In the genomic region with DNA sequence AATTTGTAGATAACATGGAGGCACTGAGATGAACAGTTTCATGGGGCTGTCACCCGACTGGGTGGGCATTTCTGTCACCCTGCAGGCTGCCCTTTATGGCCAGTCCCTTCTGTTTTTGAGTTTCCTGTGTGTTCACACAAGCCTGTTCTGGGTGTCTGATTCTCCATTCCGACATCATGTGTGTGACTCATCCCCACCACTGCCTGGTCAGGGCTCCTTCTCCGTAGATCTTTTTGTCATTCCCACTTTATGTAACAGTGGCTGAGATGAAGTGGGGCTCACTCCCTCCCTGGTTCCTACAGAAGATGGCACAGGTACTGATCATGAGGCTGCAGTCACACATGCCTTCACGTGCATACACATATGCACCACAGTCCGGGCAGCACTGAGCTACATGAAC, we compare ENCODE assay signal across 29 mouse cellular contexts. TPM values are rescaled to one million over a fixed set of nuclear protein-coding genes. Genes with fewer than 3 reads are reported as not detected.
DNase-seq lines count a peak whose midpoint lies in the region; ATAC-seq and TF ChIP-seq lines count a peak whose summit lies in the region.
"Had no signal": no experiment of that assay in that cellular context is flagged by ENCODE, and none has a peak within 500 bp of the region (broad histone marks: within the 10 kb centered on the region; RNA-seq: fewer than 3 reads in every experiment).

No protein-coding gene starts in this region.

- WGBS in kidney, postnatal 0 days = 78% methylated on average over 5 of the region's 5 CpGs
- 78% methylated on average over 5 of the region's 5 CpGs for WGBS in kidney, embryonic 15.5 days
- 77% methylated on average over 5 of the region's 5 CpGs for WGBS in stomach, embryonic 16.5 days
- WGBS in stomach, postnatal 0 days = 65% methylated on average over 5 of the region's 5 CpGs
- 81% methylated on average over 5 of the region's 5 CpGs for WGBS in midbrain, embryonic 14.5 days

- H3K9me3 ChIP-seq in kidney, postnatal 0 days (replicated peaks; ENCODE audit: low read length) = no peaks in the 10 kb centered on the region
- no peaks in the 10 kb centered on the region for H3K9me3 ChIP-seq in kidney, embryonic 15.5 days (replicated peaks)
- H3K9me3 ChIP-seq in stomach, embryonic 16.5 days (replicated peaks; ENCODE audit: control insufficient read depth, low read length) = no peaks in the 10 kb centered on the region
- no peaks in the 10 kb centered on the region for H3K9me3 ChIP-seq in stomach, postnatal 0 days (ENCODE audit: control insufficient read depth, low read length)
- H3K9me3 ChIP-seq in midbrain, embryonic 14.5 days (ENCODE audit: control insufficient read depth, low read length) = no peaks in the 10 kb centered on the region
- H3K9me3 ChIP-seq: embryonic facial prominence, embryonic 10.5 days; embryonic facial prominence, embryonic 13.5 days; forebrain, embryonic 12.5 days; forebrain, embryonic 15.5 days; G1E; hindbrain, embryonic 12.5 days had no signal

- H3K36me3 ChIP-seq in kidney, postnatal 0 days (ENCODE audit: insufficient read depth, low read length) = no peaks in the 10 kb centered on the region
- H3K36me3 ChIP-seq in kidney, embryonic 15.5 days = no peaks in the 10 kb centered on the region
- no peaks in the 10 kb centered on the region for H3K36me3 ChIP-seq in stomach, embryonic 16.5 days (ENCODE audit: control insufficient read depth, insufficient read depth, low read length)
- H3K36me3 ChIP-seq in stomach, postnatal 0 days (ENCODE audit: control insufficient read depth, insufficient read depth, low read length) = no peaks in the 10 kb centered on the region
- H3K36me3 ChIP-seq in midbrain, embryonic 14.5 days (ENCODE audit: control insufficient read depth, insufficient read depth, low read length) = no peaks in the 10 kb centered on the region
- H3K36me3 ChIP-seq: embryonic facial prominence, embryonic 10.5 days; embryonic facial prominence, embryonic 13.5 days; forebrain, embryonic 12.5 days; forebrain, embryonic 15.5 days; hindbrain, embryonic 12.5 days had no signal

- TF ChIP-seq CTCF in kidney, postnatal 0 days (IDR thresholded peaks at IDR 0.05; ENCODE audit: low read depth) = no peak
- TF ChIP-seq CTCF in stomach, postnatal 0 days (IDR thresholded peaks at IDR 0.05; ENCODE audit: low read depth) = no peak
- TF ChIP-seq CTCF in left cerebral cortex, adult 2 months (IDR thresholded peaks at IDR 0.05) = no peak

- no peak overlapping the region for H3K27ac ChIP-seq in kidney, postnatal 0 days
- no peak overlapping the region for H3K27ac ChIP-seq in kidney, embryonic 15.5 days
- no peak overlapping the region for H3K27ac ChIP-seq in stomach, embryonic 16.5 days (ENCODE audit: low read length)
- H3K27ac ChIP-seq in stomach, postnatal 0 days (replicated peaks) = no peak overlapping the region
- no peak overlapping the region; the same call in 1 of the 2 replicates for H3K27ac ChIP-seq in left cerebral cortex, adult 2 months
- no peak overlapping the region for H3K27ac ChIP-seq in midbrain, embryonic 14.5 days (replicated peaks; ENCODE audit: low read depth, low read length)
- H3K27ac ChIP-seq: embryonic facial prominence, embryonic 10.5 days; embryonic facial prominence, embryonic 13.5 days; forebrain, embryonic 12.5 days; forebrain, embryonic 15.5 days; gastrocnemius, adult 2 months; hindbrain, embryonic 12.5 days had no signal

- H3K4me3 ChIP-seq in kidney, postnatal 0 days (replicated peaks; ENCODE audit: low read depth, low read length) = no peak overlapping the region
- no peak overlapping the region for H3K4me3 ChIP-seq in kidney, embryonic 15.5 days (replicated peaks)
- no peak overlapping the region for H3K4me3 ChIP-seq in stomach, embryonic 16.5 days (replicated peaks; ENCODE audit: low read length)
- no peak overlapping the region for H3K4me3 ChIP-seq in stomach, postnatal 0 days (ENCODE audit: low read depth, low read length)
- no peak overlapping the region for H3K4me3 ChIP-seq in left cerebral cortex, adult 2 months
- H3K4me3 ChIP-seq in midbrain, embryonic 14.5 days (replicated peaks; ENCODE audit: low read depth, low read length) = no peak overlapping the region
- H3K4me3 ChIP-seq: embryonic facial prominence, embryonic 10.5 days; embryonic facial prominence, embryonic 13.5 days; erythroblast, embryonic 14.5 days; forebrain, embryonic 12.5 days; forebrain, embryonic 15.5 days; gastrocnemius, adult 2 months; hindbrain, embryonic 12.5 days had no signal

- peak overlapping the region; percentile 14; the same call in 1 of the 2 replicates for H3K9ac ChIP-seq in kidney, postnatal 0 days (ENCODE audit: low read depth, low read length)
- no peak overlapping the region for H3K9ac ChIP-seq in kidney, embryonic 15.5 days
- peak overlapping the region; percentile 38; the same call in 1 of the 2 replicates for H3K9ac ChIP-seq in stomach, embryonic 16.5 days (ENCODE audit: low read length)
- H3K9ac ChIP-seq in stomach, postnatal 0 days (ENCODE audit: low read length) = no peak overlapping the region
- H3K9ac ChIP-seq in midbrain, embryonic 14.5 days (replicated peaks; ENCODE audit: low read length) = no peak overlapping the region
- H3K9ac ChIP-seq: embryonic facial prominence, embryonic 13.5 days; forebrain, embryonic 12.5 days; forebrain, embryonic 15.5 days; hindbrain, embryonic 12.5 days had no signal

- ATAC-seq in kidney, postnatal 0 days (replicated peaks; ENCODE audit: low FRiP score, low read depth) = no peak
- no peak for ATAC-seq in kidney, embryonic 15.5 days (replicated peaks; ENCODE audit: low FRiP score)
- ATAC-seq in stomach, embryonic 16.5 days (ENCODE audit: insufficient read depth, low FRiP score) = no peak
- no peak for ATAC-seq in stomach, postnatal 0 days (ENCODE audit: low FRiP score, low TSS enrichment)
- no peak for ATAC-seq in midbrain, embryonic 14.5 days (ENCODE audit: low FRiP score, low TSS enrichment)
- ATAC-seq: forebrain, embryonic 15.5 days; hindbrain, embryonic 16.5 days had no signal

- H3K27me3 ChIP-seq in kidney, postnatal 0 days (ENCODE audit: insufficient read depth, low read length) = peaks cover 11% of the 10 kb centered on the region
- peaks cover 58% of the 10 kb centered on the region for H3K27me3 ChIP-seq in kidney, embryonic 15.5 days
- peaks cover 24% of the 10 kb centered on the region for H3K27me3 ChIP-seq in stomach, embryonic 16.5 days (ENCODE audit: control insufficient read depth, insufficient read depth, low read length)
- H3K27me3 ChIP-seq in stomach, postnatal 0 days (ENCODE audit: control insufficient read depth, insufficient read depth, low read length) = peaks cover 1% of the 10 kb centered on the region; the same call in 1 of the 2 replicates
- H3K27me3 ChIP-seq in midbrain, embryonic 14.5 days (ENCODE audit: control insufficient read depth, insufficient read depth, low read length) = peaks cover 16% of the 10 kb centered on the region

- peaks cover 14% of the 10 kb centered on the region; the same call in 1 of the 2 replicates for H3K4me1 ChIP-seq in kidney, postnatal 0 days (replicated peaks; ENCODE audit: insufficient read depth, low read length)
- H3K4me1 ChIP-seq in kidney, embryonic 15.5 days = peaks cover 27% of the 10 kb centered on the region
- peaks cover 12% of the 10 kb centered on the region for H3K4me1 ChIP-seq in stomach, embryonic 16.5 days (ENCODE audit: control insufficient read depth, insufficient read depth, low read length)
- H3K4me1 ChIP-seq in stomach, postnatal 0 days (replicated peaks; ENCODE audit: control insufficient read depth, insufficient read depth) = peaks cover under 1% of the 10 kb centered on the region; the same call in 1 of the 2 replicates
- peaks cover 2% of the 10 kb centered on the region for H3K4me1 ChIP-seq in midbrain, embryonic 14.5 days (ENCODE audit: control insufficient read depth, insufficient read depth, low read length)

- no peak for DNase-seq in kidney, postnatal 0 days (ENCODE audit: low spot score)
- no peak for DNase-seq in stomach, postnatal 0 days (ENCODE audit: low spot score)
- peak; percentile 53 for DNase-seq in NIH3T3 (ENCODE audit: low read depth)
- no peak for DNase-seq in left cerebral cortex, adult 2 months (ENCODE audit: extremely low spot score in 1 of 2, low spot score in 2 of 2)
- no peak for DNase-seq in midbrain, embryonic 14.5 days
- DNase-seq: adrenal gland, adult 2 months; adrenal gland, postnatal 14 days; B cell, adult 2 months; cerebellum, adult 11-12 months; cerebellum, adult 8-10 months; cerebellum, postnatal 10 days; cerebellum, postnatal 36 days; embryo, embryonic 11 days; gastrocnemius, adult 2 months; gastrocnemius, postnatal 14 days; heart, adult 11 months had no signal

- TF ChIP-seq EP300 in stomach, postnatal 0 days (optimal IDR thresholded peaks at IDR 0.05) = no peak

- no peak overlapping the region for H3K4me2 ChIP-seq in kidney, postnatal 0 days (ENCODE audit: low read length)
- H3K4me2 ChIP-seq in kidney, embryonic 15.5 days = no peak overlapping the region
- H3K4me2 ChIP-seq in stomach, embryonic 16.5 days (ENCODE audit: low read depth, low read length) = no peak overlapping the region
- no peak overlapping the region for H3K4me2 ChIP-seq in stomach, postnatal 0 days (replicated peaks; ENCODE audit: low read depth)
- no peak overlapping the region for H3K4me2 ChIP-seq in midbrain, embryonic 14.5 days (ENCODE audit: low read length)
- H3K4me2 ChIP-seq: embryonic facial prominence, embryonic 13.5 days; forebrain, embryonic 12.5 days; forebrain, embryonic 15.5 days; heart, embryonic 11.5 days; hindbrain, embryonic 12.5 days had no signal

- intact Hi-C loops in left cerebral cortex, adult 2 months (cut with DNase I) = loop anchor here (2.0 kb wide), 1 partner anchor 14 kb away; no protein-coding TSS in a partner anchor

RNA-seq across cellular contexts. Expression of a gene that starts 5.5 kb away (rescaled TPM):
- polyA plus RNA-seq in kidney, postnatal 0 days (2015; fragmentation: Nextera tagmentation; extraction: Ambion mirVana) = 2.3 and 3.3 TPM in 2 replicates
- polyA plus RNA-seq in kidney, embryonic 15.5 days (2015; fragmentation: Nextera tagmentation; extraction: Ambion mirVana) = 0.63 and 1.0 TPM in 2 replicates
- 2.2 and 3.4 TPM in 2 replicates for polyA plus RNA-seq in stomach, embryonic 16.5 days (2015; fragmentation: Nextera tagmentation; extraction: Ambion mirVana)
- 1.4 TPM in 2 replicates for polyA plus RNA-seq in stomach, postnatal 0 days (2015; fragmentation: Nextera tagmentation; extraction: Ambion mirVana)
- total RNA-seq in left cerebral cortex, adult 2 months (2021) = 10 to 100 TPM; 68.5 to 89.8 TPM
- polyA plus RNA-seq in midbrain, embryonic 14.5 days (2014; fragmentation: Nextera tagmentation; extraction: Ambion mirVana) = 1.8 and 3.7 TPM in 2 replicates
- total RNA-seq: CH12.LX had no signal

RNA-seq across cellular contexts. Expression of a gene that starts 20.5 kb away (rescaled TPM):
- 1,763 and 1,932 TPM in 2 replicates for polyA plus RNA-seq in kidney, postnatal 0 days (2015; fragmentation: Nextera tagmentation; extraction: Ambion mirVana)
- 1,386 and 1,404 TPM in 2 replicates for polyA plus RNA-seq in kidney, embryonic 15.5 days (2015; fragmentation: Nextera tagmentation; extraction: Ambion mirVana)
- 1,046 and 1,463 TPM in 2 replicates for polyA plus RNA-seq in stomach, embryonic 16.5 days (2015; fragmentation: Nextera tagmentation; extraction: Ambion mirVana)
- 1,460 and 1,506 TPM in 2 replicates for polyA plus RNA-seq in stomach, postnatal 0 days (2015; fragmentation: Nextera tagmentation; extraction: Ambion mirVana)
- 100 to 1,000 TPM; 369 to 415 TPM for total RNA-seq in left cerebral cortex, adult 2 months (2021)
- 843 and 877 TPM in 2 replicates for polyA plus RNA-seq in midbrain, embryonic 14.5 days (2014; fragmentation: Nextera tagmentation; extraction: Ambion mirVana)

RNA-seq across cellular contexts. Expression of a gene that starts 35.4 kb away (rescaled TPM):
- 12.0 and 13.9 TPM in 2 replicates for polyA plus RNA-seq in kidney, postnatal 0 days (2015; fragmentation: Nextera tagmentation; extraction: Ambion mirVana)
- 9.5 and 12.7 TPM in 2 replicates for polyA plus RNA-seq in kidney, embryonic 15.5 days (2015; fragmentation: Nextera tagmentation; extraction: Ambion mirVana)
- 17.6 and 18.4 TPM in 2 replicates for polyA plus RNA-seq in stomach, embryonic 16.5 days (2015; fragmentation: Nextera tagmentation; extraction: Ambion mirVana)
- 7.8 and 9.3 TPM in 2 replicates for polyA plus RNA-seq in stomach, postnatal 0 days (2015; fragmentation: Nextera tagmentation; extraction: Ambion mirVana)
- total RNA-seq in left cerebral cortex, adult 2 months (2021) = under 1 TPM in 1 of 2 experiments, not detected in 1; 0.84 TPM
- polyA plus RNA-seq in midbrain, embryonic 14.5 days (2014; fragmentation: Nextera tagmentation; extraction: Ambion mirVana) = 0.95 TPM in 1 of 2 replicates, not detected in the other
- total RNA-seq: hematopoietic stem cell, adult 5-6 weeks had no signal
- polyA plus RNA-seq: G1E had no signal

RNA-seq across cellular contexts. Expression of a gene that starts 59.9 kb away (rescaled TPM):
- 49.6 and 54.0 TPM in 2 replicates for polyA plus RNA-seq in kidney, postnatal 0 days (2015; fragmentation: Nextera tagmentation; extraction: Ambion mirVana)
- 48.9 and 52.5 TPM in 2 replicates for polyA plus RNA-seq in kidney, embryonic 15.5 days (2015; fragmentation: Nextera tagmentation; extraction: Ambion mirVana)
- polyA plus RNA-seq in stomach, embryonic 16.5 days (2015; fragmentation: Nextera tagmentation; extraction: Ambion mirVana) = 43.0 and 44.8 TPM in 2 replicates
- 29.6 and 32.0 TPM in 2 replicates for polyA plus RNA-seq in stomach, postnatal 0 days (2015; fragmentation: Nextera tagmentation; extraction: Ambion mirVana)
- 10 to 100 TPM; 66.2 to 68.8 TPM for total RNA-seq in left cerebral cortex, adult 2 months (2021)
- polyA plus RNA-seq in midbrain, embryonic 14.5 days (2014; fragmentation: Nextera tagmentation; extraction: Ambion mirVana) = 42.0 and 43.6 TPM in 2 replicates

Comparison
In these comparisons a context has a peak if more than half of its experiments do, and no peak if none do; other contexts are left out.
1. H3K9ac ChIP-seq: peak in kidney, postnatal 0 days (single experiment) and stomach, embryonic 16.5 days (single experiment); none in kidney, embryonic 15.5 days (single experiment), stomach, postnatal 0 days (single experiment) and midbrain, embryonic 14.5 days (single experiment).